Mouse (Mus musculus) bone marrow, adult 2 months (tissue): ENCODE measurements around the gene Prlhr.

Experiments used
- CTCF ChIP-seq: fragments of 200-500 bp; IDR thresholded peaks from 2 replicates; pipeline ENCODE4 v1.5.1; 2011; ENCODE audit warnings: low read length, control low read depth; ENCODE audit not compliant: control insufficient read depth, insufficient read depth
- POLR2A ChIP-seq: fragments of 200-500 bp; IDR thresholded peaks from 2 replicates; pipeline ENCODE4 v1.6.1; 2011; ENCODE audit warnings: low read depth, mild to moderate bottlenecking, control low read depth, low read length, borderline replicate concordance; ENCODE audit not compliant: control insufficient read depth

DNA sequence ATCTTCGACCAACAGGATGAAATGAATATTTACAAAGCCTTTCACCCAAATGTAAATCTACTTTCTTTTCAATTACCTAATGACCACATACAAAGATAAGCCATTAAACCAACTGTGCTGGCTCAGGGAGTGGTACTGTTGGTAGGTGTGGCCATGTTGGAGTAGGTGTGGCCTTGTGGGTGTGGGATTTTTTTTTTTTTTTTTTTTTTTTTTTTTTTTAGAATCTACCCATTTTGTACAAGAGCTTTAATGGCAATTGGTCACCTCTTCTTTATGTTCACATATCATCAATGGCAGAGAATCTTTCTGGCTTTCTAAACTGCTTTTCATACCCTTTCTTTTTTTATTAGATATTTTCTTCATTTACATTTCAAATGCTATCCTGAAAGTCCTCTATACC lies 12.3 kb downstream of the Prlhr start:
- TF ChIP-seq CTCF (no peak), POLR2A (no peak)
